Comparison of ENCODE assay signal across 8 mouse cellular contexts in the genomic region with DNA sequence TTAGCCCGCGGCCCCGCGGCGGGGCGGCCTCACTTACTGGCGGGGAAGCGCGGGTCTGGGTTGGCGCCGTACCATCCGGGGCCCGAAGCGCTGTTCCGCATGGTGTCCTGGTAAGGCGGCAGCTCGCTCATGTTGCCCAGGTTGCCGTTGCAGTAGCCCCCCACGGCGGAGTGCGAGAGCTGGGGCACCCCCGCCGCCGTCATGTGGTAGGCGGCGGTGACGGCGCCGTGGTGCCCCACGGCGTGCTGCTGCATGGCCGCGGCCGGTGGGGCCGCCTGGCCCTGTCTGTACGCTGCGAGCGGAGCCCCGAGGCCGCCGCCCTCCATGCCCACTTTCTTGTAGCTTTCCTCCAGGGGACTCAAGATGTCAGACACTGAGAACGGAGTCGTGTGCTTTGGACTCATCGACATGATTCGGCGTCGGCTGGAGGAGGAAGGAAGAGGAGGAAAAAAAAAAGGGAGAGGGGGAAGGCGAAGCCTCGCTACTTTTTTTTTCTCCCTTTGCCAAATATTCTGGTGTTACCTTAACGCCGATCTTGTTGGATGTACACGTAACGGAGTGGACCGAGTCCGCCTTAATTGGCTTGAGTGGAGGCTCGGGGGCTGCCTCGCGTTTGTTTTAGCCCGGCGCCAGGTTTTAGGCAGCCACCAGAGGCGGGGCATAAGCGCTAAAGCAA. TPM values are rescaled to one million over a fixed set of nuclear protein-coding genes. Genes with fewer than 3 reads are reported as not detected.
A peak's percentile ranks its signal among the peaks of the same experiment; 100 is the strongest.
DNase-seq lines count a peak whose midpoint lies in the region; ATAC-seq and TF ChIP-seq lines count a peak whose summit lies in the region.
"Had no signal": no experiment of that assay in that cellular context is flagged by ENCODE, and none has a peak within 500 bp of the region (broad histone marks: within the 10 kb centered on the region; RNA-seq: fewer than 3 reads in every experiment).

No protein-coding gene starts in this region.

- H3K36me3 ChIP-seq in ES-E14 (ENCODE audit: control insufficient read depth, insufficient read depth, low read length, poor library complexity, severe bottlenecking), result no peaks in the 10 kb centered on the region
- H3K36me3 ChIP-seq in embryonic facial prominence, embryonic 10.5 days (replicated peaks), result no peaks in the 10 kb centered on the region
- H3K36me3 ChIP-seq in intestine, embryonic 16.5 days (ENCODE audit: control insufficient read depth, insufficient read depth, low read length), result no peaks in the 10 kb centered on the region
- H3K36me3 ChIP-seq in midbrain, embryonic 10.5 days, result no peaks in the 10 kb centered on the region

- no peak overlapping the region for H3K9ac ChIP-seq in ES-E14 (ENCODE audit: insufficient read depth, low read depth, low read length, poor library complexity, severe bottlenecking)
- 0 out of 2 replicates have a peak overlapping the region, but pooled peaks have one; percentile 19 for H3K9ac ChIP-seq in intestine, embryonic 16.5 days (ENCODE audit: low read depth, low read length)

- peak overlapping the region; percentile 49 for H3K4me2 ChIP-seq in intestine, embryonic 16.5 days (ENCODE audit: low read depth, low read length)

- DNase-seq in ES-E14 (ENCODE audit: low read depth, low spot score), result no peak
- peak; percentile 62 for DNase-seq in embryonic facial prominence, embryonic 10.5 days (ENCODE audit: low spot score)
- peak; percentile 62 for DNase-seq in midbrain, embryonic 10.5 days (ENCODE audit: low spot score)
- no peak for DNase-seq in left cerebral cortex, adult 2 months (ENCODE audit: extremely low spot score in 1 of 2, low spot score in 2 of 2)
- no peak for DNase-seq in adrenal gland, adult 8-10 months
- no peak for DNase-seq in kidney, postnatal 4 days
- DNase-seq: gastrocnemius, postnatal 14 days had no signal

- intact Hi-C loops in left cerebral cortex, adult 2 months (cut with DNase I), result loop anchor here (5.0 kb wide), 3 partner anchors 163 to 1013 kb away; a partner anchor contains a TSS

- WGBS in embryonic facial prominence, embryonic 10.5 days, result under 1% methylated on average over 62 of the region's 62 CpGs
- WGBS in intestine, embryonic 16.5 days, result under 1% methylated on average over 60 of the region's 62 CpGs
- under 1% methylated on average over 62 of the region's 62 CpGs for WGBS in midbrain, embryonic 10.5 days

- 0 out of 2 replicates have a peak, but pooled peaks have one; percentile 46 for ATAC-seq in intestine, embryonic 16.5 days

- H3K4me1 ChIP-seq in ES-E14 (ENCODE audit: control insufficient read depth in 2 of 2, insufficient read depth in 2 of 2, low read length in 2 of 2, poor library complexity in 1 of 2), result 0 out of 4 replicates have a peak, but pooled peaks cover 0 to 1% of the 10 kb centered on the region in 2 experiments
- peaks cover 26% of the 10 kb centered on the region for H3K4me1 ChIP-seq in embryonic facial prominence, embryonic 10.5 days
- H3K4me1 ChIP-seq in intestine, embryonic 16.5 days (ENCODE audit: control insufficient read depth, insufficient read depth, low read length), result peaks cover 22% of the 10 kb centered on the region
- H3K4me1 ChIP-seq in midbrain, embryonic 10.5 days, result peaks cover 30% of the 10 kb centered on the region

- no peak overlapping the region for H3K27ac ChIP-seq in ES-E14 (ENCODE audit: insufficient read depth, low read depth, low read length, poor library complexity, severe bottlenecking)
- H3K27ac ChIP-seq in embryonic facial prominence, embryonic 10.5 days (replicated peaks), result peak overlapping the region; percentile 76; the same call in 1 of the 2 replicates
- no peak overlapping the region for H3K27ac ChIP-seq in intestine, embryonic 16.5 days (ENCODE audit: low read length)
- H3K27ac ChIP-seq in midbrain, embryonic 10.5 days (replicated peaks), result peak overlapping the region; percentile 82
- no peak overlapping the region for H3K27ac ChIP-seq in left cerebral cortex, adult 2 months

- no peak for TF ChIP-seq CTCF in left cerebral cortex, adult 2 months (IDR thresholded peaks at IDR 0.05)

- H3K4me3 ChIP-seq in ES-E14 (ENCODE audit: insufficient read depth in 1 of 2, low read depth in 1 of 2, low read length in 2 of 2, poor library complexity in 1 of 2, severe bottlenecking in 1 of 2), result peak overlapping the region in 1 of 2 experiments; percentile 44; a peak in 3 of 4 replicates
- peak overlapping the region; percentile 52 for H3K4me3 ChIP-seq in embryonic facial prominence, embryonic 10.5 days
- H3K4me3 ChIP-seq in intestine, embryonic 16.5 days (ENCODE audit: low read length), result peak overlapping the region; percentile 39
- H3K4me3 ChIP-seq in midbrain, embryonic 10.5 days, result peak overlapping the region; percentile 47
- no peak overlapping the region for H3K4me3 ChIP-seq in left cerebral cortex, adult 2 months

- H3K27me3 ChIP-seq in embryonic facial prominence, embryonic 10.5 days (replicated peaks; ENCODE audit: low read depth, poor library complexity, severe bottlenecking), result peaks cover 100% of the 10 kb centered on the region
- H3K27me3 ChIP-seq in intestine, embryonic 16.5 days (replicated peaks; ENCODE audit: control insufficient read depth, insufficient read depth, low read length), result peaks cover 90% of the 10 kb centered on the region
- peaks cover 100% of the 10 kb centered on the region for H3K27me3 ChIP-seq in midbrain, embryonic 10.5 days (ENCODE audit: low read depth, poor library complexity, severe bottlenecking)

- no peaks in the 10 kb centered on the region for H3K9me3 ChIP-seq in ES-E14 (ENCODE audit: control insufficient read depth, insufficient read depth, low read depth, low read length)
- no peaks in the 10 kb centered on the region for H3K9me3 ChIP-seq in embryonic facial prominence, embryonic 10.5 days
- H3K9me3 ChIP-seq in intestine, embryonic 16.5 days (ENCODE audit: control insufficient read depth, low read length), result no peaks in the 10 kb centered on the region
- H3K9me3 ChIP-seq in midbrain, embryonic 10.5 days (replicated peaks), result no peaks in the 10 kb centered on the region

- in situ Hi-C loops in ES-E14 (cut with MboI; ENCODE audit: low sequenced_read_pairs in 2 of 2, unreplicated experiment in 2 of 2), result loop anchor here (5.0 to 25.0 kb wide), 6 partner anchors 78 to 1008 kb away; a partner anchor contains a TSS

TF ChIP-seq in ES-E14, 5 proteins besides CTCF, POLR2A, EP300 and RAD21:
- TF ChIP-seq HCFC1 (IDR thresholded peaks at IDR 0.05; ENCODE audit: borderline replicate concordance, insufficient read depth, low read length) (no peak), ZC3H11A (IDR thresholded peaks at IDR 0.05; ENCODE audit: borderline replicate concordance, low read depth, low read length) (no peak), ZNF384 (IDR thresholded peaks at IDR 0.05; ENCODE audit: low read depth, low read length) (0 out of 2 replicates have a peak, but pooled peaks have one; percentile 30), CHD2 (IDR thresholded peaks at IDR 0.05; ENCODE audit: low read depth, low read length) (no peak)

RNA-seq across cellular contexts. Expression of a gene that starts 1.9 kb away (rescaled TPM):
- not detected in 2 replicates for total RNA-seq in ES-E14 (2012; rRNA removed)
- polyA plus RNA-seq in embryonic facial prominence, embryonic 10.5 days (2016; fragmentation: Nextera tagmentation; extraction: Ambion mirVana), result 4.4 and 9.0 TPM in 2 replicates
- polyA plus RNA-seq in intestine, embryonic 16.5 days (2015; fragmentation: Nextera tagmentation; extraction: Ambion mirVana), result not detected in 2 replicates
- polyA plus RNA-seq in midbrain, embryonic 10.5 days (2016; fragmentation: Nextera tagmentation; extraction: Ambion mirVana), result 9.1 and 9.4 TPM in 2 replicates
- under 1 TPM; 0.29 to 0.79 TPM for total RNA-seq in left cerebral cortex, adult 2 months (2021)
- total RNA-seq in adrenal gland, adult 8-10 months (2022), result not detected
- total RNA-seq: gastrocnemius, postnatal 14 days had no signal

Comparison
In these comparisons a context has a peak if more than half of its experiments do, and no peak if none do; other contexts are left out.
1. DNase-seq: peak in embryonic facial prominence, embryonic 10.5 days (single experiment) and midbrain, embryonic 10.5 days (single experiment); none in ES-E14 (single experiment), left cerebral cortex, adult 2 months (0 of 2), adrenal gland, adult 8-10 months (single experiment) and kidney, postnatal 4 days (0 of 2).
2. H3K27ac ChIP-seq: peak in embryonic facial prominence, embryonic 10.5 days (single experiment) and midbrain, embryonic 10.5 days (single experiment); none in ES-E14 (single experiment), intestine, embryonic 16.5 days (single experiment) and left cerebral cortex, adult 2 months (single experiment).